ENCODE assay signal across 20 mouse cellular contexts in the genomic region with DNA sequence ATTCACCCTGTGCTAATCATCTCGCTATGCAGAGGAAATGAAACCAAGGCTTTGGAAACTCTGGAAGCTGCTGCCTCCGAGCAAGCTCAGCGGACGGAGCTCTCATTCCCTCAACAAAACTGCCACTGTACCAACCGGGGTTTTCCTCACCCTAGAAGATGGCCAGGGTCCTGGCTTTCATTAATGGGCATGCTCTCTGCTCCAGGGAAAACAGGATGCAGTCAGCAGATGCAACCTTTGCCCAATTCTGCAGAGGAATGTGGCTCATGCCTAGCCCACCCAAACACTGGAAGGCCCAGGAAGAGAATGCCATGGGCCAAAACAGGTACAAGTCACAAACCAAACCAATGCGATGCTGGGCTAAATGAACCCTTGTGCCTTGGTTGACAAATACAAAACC. TPM values are rescaled to one million over a fixed set of nuclear protein-coding genes. Genes with fewer than 3 reads are reported as not detected.
A peak's percentile ranks its signal among the peaks of the same experiment; 100 is the strongest.
DNase-seq lines count a peak whose midpoint lies in the region; ATAC-seq lines count a peak whose summit lies in the region.
"Had no signal": no experiment of that assay in that cellular context is flagged by ENCODE, and none has a peak within 500 bp of the region (broad histone marks: within the 10 kb centered on the region; RNA-seq: fewer than 3 reads in every experiment).

No protein-coding gene starts in this region.

- H3K36me3 ChIP-seq in heart, embryonic 15.5 days, result no peaks in the 10 kb centered on the region
- H3K36me3 ChIP-seq in heart, embryonic 12.5 days, result peaks cover 3% of the 10 kb centered on the region; the same call in 1 of the 2 replicates
- H3K36me3 ChIP-seq in limb, embryonic 12.5 days, result no peaks in the 10 kb centered on the region; the same call in 1 of the 2 replicates
- H3K36me3 ChIP-seq in limb, embryonic 10.5 days, result no peaks in the 10 kb centered on the region
- H3K36me3 ChIP-seq in embryonic facial prominence, embryonic 15.5 days, result peaks cover 3% of the 10 kb centered on the region
- H3K36me3 ChIP-seq: liver, embryonic 13.5 days; stomach, embryonic 15.5 days had no signal

- WGBS in heart, embryonic 15.5 days, result 76% methylated on average over 6 of the region's 6 CpGs
- WGBS in heart, embryonic 12.5 days, result 78% methylated on average over 6 of the region's 6 CpGs
- WGBS in limb, embryonic 12.5 days, result 73% methylated on average over 6 of the region's 6 CpGs
- WGBS in limb, embryonic 10.5 days, result 86% methylated on average over 6 of the region's 6 CpGs
- WGBS in embryonic facial prominence, embryonic 15.5 days, result 45% methylated on average over 6 of the region's 6 CpGs

- no peak overlapping the region for H3K4me3 ChIP-seq in heart, embryonic 15.5 days
- no peak overlapping the region for H3K4me3 ChIP-seq in heart, embryonic 12.5 days
- no peak overlapping the region for H3K4me3 ChIP-seq in limb, embryonic 12.5 days (replicated peaks)
- H3K4me3 ChIP-seq in limb, embryonic 10.5 days, result no peak overlapping the region
- no peak overlapping the region for H3K4me3 ChIP-seq in embryonic facial prominence, embryonic 15.5 days (replicated peaks)
- H3K4me3 ChIP-seq: erythroblast, embryonic 14.5 days; intestine, embryonic 15.5 days; liver, embryonic 13.5 days; stomach, embryonic 15.5 days had no signal

- peaks cover 18% of the 10 kb centered on the region for H3K4me1 ChIP-seq in heart, embryonic 15.5 days (replicated peaks)
- H3K4me1 ChIP-seq in heart, embryonic 12.5 days (replicated peaks), result peaks cover 16% of the 10 kb centered on the region
- peaks cover 41% of the 10 kb centered on the region for H3K4me1 ChIP-seq in limb, embryonic 12.5 days (replicated peaks)
- peaks cover 17% of the 10 kb centered on the region for H3K4me1 ChIP-seq in limb, embryonic 10.5 days
- H3K4me1 ChIP-seq in embryonic facial prominence, embryonic 15.5 days, result peaks cover 57% of the 10 kb centered on the region
- H3K4me1 ChIP-seq: stomach, embryonic 15.5 days had no signal

- no peaks in the 10 kb centered on the region for H3K9me3 ChIP-seq in heart, embryonic 15.5 days (replicated peaks)
- H3K9me3 ChIP-seq in heart, embryonic 12.5 days (replicated peaks), result no peaks in the 10 kb centered on the region
- no peaks in the 10 kb centered on the region for H3K9me3 ChIP-seq in limb, embryonic 12.5 days
- no peaks in the 10 kb centered on the region for H3K9me3 ChIP-seq in limb, embryonic 10.5 days (replicated peaks)
- H3K9me3 ChIP-seq in embryonic facial prominence, embryonic 15.5 days (replicated peaks), result no peaks in the 10 kb centered on the region
- H3K9me3 ChIP-seq: intestine, embryonic 15.5 days; liver, embryonic 13.5 days; stomach, embryonic 15.5 days had no signal

- H3K27me3 ChIP-seq in heart, embryonic 15.5 days, result no peaks in the 10 kb centered on the region
- no peaks in the 10 kb centered on the region for H3K27me3 ChIP-seq in heart, embryonic 12.5 days (replicated peaks)
- H3K27me3 ChIP-seq in limb, embryonic 12.5 days, result no peaks in the 10 kb centered on the region
- no peaks in the 10 kb centered on the region for H3K27me3 ChIP-seq in limb, embryonic 10.5 days (ENCODE audit: low read depth, poor library complexity, severe bottlenecking)
- no peaks in the 10 kb centered on the region for H3K27me3 ChIP-seq in embryonic facial prominence, embryonic 15.5 days
- H3K27me3 ChIP-seq: intestine, embryonic 15.5 days; liver, embryonic 13.5 days; stomach, embryonic 15.5 days had no signal

- H3K4me2 ChIP-seq in heart, embryonic 15.5 days, result no peak overlapping the region
- no peak overlapping the region for H3K4me2 ChIP-seq in heart, embryonic 12.5 days
- H3K4me2 ChIP-seq in limb, embryonic 12.5 days, result no peak overlapping the region
- no peak overlapping the region for H3K4me2 ChIP-seq in embryonic facial prominence, embryonic 15.5 days (replicated peaks)
- H3K4me2 ChIP-seq: intestine, embryonic 15.5 days; liver, embryonic 13.5 days; stomach, embryonic 15.5 days had no signal

- H3K27ac ChIP-seq in heart, embryonic 15.5 days, result 0 out of 2 replicates have a peak overlapping the region, but pooled peaks have one; percentile 17
- H3K27ac ChIP-seq in heart, embryonic 12.5 days (ENCODE audit: poor library complexity, severe bottlenecking), result no peak overlapping the region
- H3K27ac ChIP-seq in limb, embryonic 12.5 days, result peak overlapping the region; percentile 25; the same call in 1 of the 2 replicates
- H3K27ac ChIP-seq in limb, embryonic 10.5 days, result no peak overlapping the region
- H3K27ac ChIP-seq in embryonic facial prominence, embryonic 15.5 days (replicated peaks), result peak overlapping the region; percentile 66
- H3K27ac ChIP-seq: intestine, embryonic 15.5 days; liver, embryonic 13.5 days; stomach, embryonic 15.5 days had no signal

- no peak for ATAC-seq in heart, embryonic 15.5 days (replicated peaks; ENCODE audit: insufficient number of reproducible peaks, insufficient read depth, low FRiP score, low read depth)
- no peak for ATAC-seq in heart, embryonic 12.5 days (ENCODE audit: insufficient number of reproducible peaks, low FRiP score)
- ATAC-seq in limb, embryonic 12.5 days (ENCODE audit: insufficient number of reproducible peaks, insufficient read depth, low FRiP score, low TSS enrichment, low read depth), result no peak
- ATAC-seq in embryonic facial prominence, embryonic 15.5 days (ENCODE audit: insufficient number of reproducible peaks, low FRiP score, low TSS enrichment, low read depth), result no peak
- 0 out of 2 replicates have a peak, but pooled peaks have one; percentile 6 for ATAC-seq in megakaryocyte progenitor cell, adult 5-6 weeks (replicated peaks; ENCODE audit: poor library complexity)
- ATAC-seq: forebrain, embryonic 16.5 days; intestine, embryonic 15.5 days; lung, postnatal 0 days had no signal

- DNase-seq in limb, embryonic 10.5 days (ENCODE audit: low spot score), result no peak
- no peak for DNase-seq in urinary bladder, postnatal 25 days (ENCODE audit: low spot score)
- DNase-seq: adrenal gland, postnatal 10 days; cerebellum, adult 18-20 months; gastrocnemius, postnatal 14 days; kidney, postnatal 36 days; layer of hippocampus, postnatal 36 days; liver, embryonic 13.5 days; right cerebral cortex, adult 18-20 months; thymus, adult 2 months had no signal

- no peak overlapping the region for H3K9ac ChIP-seq in heart, embryonic 15.5 days
- H3K9ac ChIP-seq in heart, embryonic 12.5 days, result no peak overlapping the region
- H3K9ac ChIP-seq in limb, embryonic 12.5 days (replicated peaks), result no peak overlapping the region
- no peak overlapping the region for H3K9ac ChIP-seq in embryonic facial prominence, embryonic 15.5 days
- H3K9ac ChIP-seq: intestine, embryonic 15.5 days; liver, embryonic 13.5 days; stomach, embryonic 15.5 days had no signal

RNA-seq across cellular contexts. Expression of a gene that starts 8.8 kb away (rescaled TPM):
- polyA plus RNA-seq in heart, embryonic 15.5 days (2015; fragmentation: Nextera tagmentation; extraction: Ambion mirVana), result 20.2 and 29.5 TPM in 2 replicates
- 22.0 and 22.3 TPM in 2 replicates for polyA plus RNA-seq in heart, embryonic 12.5 days (2016; fragmentation: Nextera tagmentation; extraction: Ambion mirVana)
- polyA plus RNA-seq in limb, embryonic 12.5 days (2016; fragmentation: Nextera tagmentation; extraction: Ambion mirVana), result 25.3 and 28.6 TPM in 2 replicates
- 9.8 and 14.1 TPM in 2 replicates for polyA plus RNA-seq in limb, embryonic 10.5 days (2016; fragmentation: Nextera tagmentation; extraction: Ambion mirVana)
- 48.8 and 49.6 TPM in 2 replicates for polyA plus RNA-seq in embryonic facial prominence, embryonic 15.5 days (2015; fragmentation: Nextera tagmentation; extraction: Ambion mirVana)
- 8.2 and 8.3 TPM in 2 replicates for total RNA-seq in megakaryocyte progenitor cell, adult 5-6 weeks (2015)
- total RNA-seq in megakaryocyte progenitor cell, adult 5-6 weeks (2017), result 5.9 and 6.5 TPM in 2 replicates

Comparison
In these comparisons a context has a peak if more than half of its experiments do, and no peak if none do; other contexts are left out.
1. H3K27ac ChIP-seq: peak in heart, embryonic 15.5 days (single experiment), limb, embryonic 12.5 days (single experiment) and embryonic facial prominence, embryonic 15.5 days (single experiment); none in heart, embryonic 12.5 days (single experiment) and limb, embryonic 10.5 days (single experiment).